In the genomic region with DNA sequence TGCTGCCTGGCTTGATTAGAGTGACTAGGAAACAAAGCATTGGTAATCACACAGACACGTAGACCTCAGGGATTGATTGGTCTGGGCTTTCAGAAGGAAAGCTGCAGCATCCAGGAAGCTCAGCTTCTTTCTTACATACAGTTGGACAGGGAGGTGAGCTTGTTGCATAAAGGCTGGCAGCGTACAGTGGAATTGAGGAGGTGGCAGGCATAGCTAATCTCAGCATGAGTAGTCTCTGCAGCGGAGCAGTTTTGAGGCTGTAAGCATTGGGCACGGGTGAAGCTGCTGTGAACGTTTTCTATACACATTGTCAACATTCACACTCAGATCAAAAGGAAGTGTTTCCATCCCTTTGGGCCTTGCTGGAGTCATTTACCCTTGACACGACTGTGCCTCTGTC, we compare ENCODE assay signal across 20 mouse cellular contexts.
DNase-seq lines count a peak whose midpoint lies in the region; TF ChIP-seq lines count a peak whose summit lies in the region.
"Had no signal": no experiment of that assay in that cellular context is flagged by ENCODE, and none has a peak within 500 bp of the region (broad histone marks: within the 10 kb centered on the region; RNA-seq: fewer than 3 reads in every experiment).

No protein-coding gene starts in this region.

- H3K27ac ChIP-seq in left cerebral cortex, adult 2 months = peak overlapping the region; percentile 70
- H3K27ac ChIP-seq in CH12.LX (ENCODE audit: insufficient read depth, low read depth) = peak overlapping the region; percentile 83
- H3K27ac ChIP-seq: forebrain, embryonic 12.5 days; heart, embryonic 10.5 days; kidney, postnatal 0 days; limb, embryonic 10.5 days; midbrain, embryonic 12.5 days; neural tube, embryonic 13.5 days had no signal

- dilution Hi-C loops in CH12.LX (cut with MboI; ENCODE audit: extremely low pct_ligation_motif_present, extremely low pct_unique_long_range_greater_than_20kb, low sequenced_read_pairs) = no loop called here

- 0 out of 2 replicates have a peak overlapping the region, but pooled peaks have one; percentile 5 for H3K4me3 ChIP-seq in left cerebral cortex, adult 2 months
- H3K4me3 ChIP-seq in CH12.LX (replicated peaks in 1 of 3; ENCODE audit: low read depth in 2 of 3, low read length in 2 of 3, poor library complexity in 1 of 3) = peak overlapping the region in 2 of 3 experiments; percentile 28 to 33
- H3K4me3 ChIP-seq: forebrain, embryonic 12.5 days; heart, embryonic 10.5 days; limb, embryonic 10.5 days; midbrain, embryonic 12.5 days; neural tube, embryonic 13.5 days had no signal

- in situ Hi-C loops in CH12.LX (cut with MboI; ENCODE audit: low pct_ligation_motif_present, low pct_unique_long_range_greater_than_20kb, low sequenced_read_pairs) = no loop called here

- no peak for TF ChIP-seq CTCF in left cerebral cortex, adult 2 months (IDR thresholded peaks at IDR 0.05)
- TF ChIP-seq CTCF in CH12.LX (conservative IDR thresholded peaks at IDR 0.05 in 1 of 2, IDR thresholded peaks at IDR 0.05 in 1 of 2; ENCODE audit: low read depth in 2 of 2, low read length in 2 of 2) = no peak

- peaks cover 41 to 95% of the 10 kb centered on the region in 2 experiments for H3K4me1 ChIP-seq in CH12.LX (ENCODE audit: control insufficient read depth in 1 of 2, insufficient read depth in 2 of 2)
- H3K4me1 ChIP-seq: limb, embryonic 10.5 days; midbrain, embryonic 12.5 days; neural tube, embryonic 13.5 days had no signal

- H3K9ac ChIP-seq in CH12.LX (ENCODE audit: insufficient read depth, low read depth) = peak overlapping the region; percentile 34; the same call in 1 of the 2 replicates
- H3K9ac ChIP-seq: forebrain, embryonic 12.5 days; liver, postnatal 0 days; midbrain, embryonic 12.5 days; neural tube, embryonic 13.5 days had no signal

- intact Hi-C loops in heart, postnatal 10 days (cut with DNase I) = no loop called here
- intact Hi-C loops in left cerebral cortex, adult 2 months (cut with DNase I) = loop anchor here (5.0 kb wide), 1 partner anchor 265 kb away; no protein-coding TSS in a partner anchor
- intact Hi-C loops in left cerebral cortex, postnatal 4 days (cut with DNase I) = no loop called here
- intact Hi-C loops in left cerebral cortex, postnatal 36 days (cut with DNase I) = no loop called here
- intact Hi-C loops in gastrocnemius, postnatal 14 days (cut with DNase I; ENCODE audit: low total_unique reads) = no loop called here

- TF ChIP-seq EP300 in CH12.LX (IDR thresholded peaks at IDR 0.05; ENCODE audit: low read length) = no peak

- no peaks in the 10 kb centered on the region for H3K27me3 ChIP-seq in CH12.LX (replicated peaks)
- H3K27me3 ChIP-seq: forebrain, embryonic 12.5 days; midbrain, embryonic 12.5 days; neural tube, embryonic 13.5 days had no signal

- TF ChIP-seq RAD21 in CH12.LX (IDR thresholded peaks at IDR 0.05; ENCODE audit: low read depth, low read length) = no peak

- peak; percentile 89 for DNase-seq in heart, adult 11 months
- no peak for DNase-seq in heart, postnatal 10 days
- peak; percentile 43 for DNase-seq in left cerebral cortex, adult 2 months (ENCODE audit: extremely low spot score in 1 of 2, low spot score in 2 of 2)
- no peak for DNase-seq in left cerebral cortex, postnatal 4 days
- peak; percentile 47 for DNase-seq in CH12.LX (ENCODE audit: extremely low read depth)
- peak; percentile 54 to 61 for DNase-seq in left cerebral cortex, postnatal 36 days (ENCODE audit: low spot score in 2 of 2)
- DNase-seq in gastrocnemius, postnatal 14 days = no peak
- DNase-seq: adrenal gland, postnatal 36 days; cerebellum, adult 2 months; kidney, adult 18-20 months; liver, postnatal 0 days; lung, postnatal 10 days; thymus, postnatal 36 days had no signal

- H3K4me2 ChIP-seq in CH12.LX (ENCODE audit: insufficient read depth, low read depth, poor library complexity, severe bottlenecking) = peak overlapping the region; percentile 65
- H3K4me2 ChIP-seq: forebrain, embryonic 12.5 days; midbrain, embryonic 12.5 days; neural tube, embryonic 13.5 days had no signal

- peaks cover 25% of the 10 kb centered on the region for H3K79me2 ChIP-seq in CH12.LX (replicated peaks; ENCODE audit: control insufficient read depth, extremely low read depth, insufficient read depth, poor library complexity, severe bottlenecking)

- no peak for TF ChIP-seq POLR2A in CH12.LX (IDR thresholded peaks at IDR 0.05; ENCODE audit: low read depth, low read length)

- H3K9me3 ChIP-seq in CH12.LX (replicated peaks; ENCODE audit: low read length) = no peaks in the 10 kb centered on the region
- H3K9me3 ChIP-seq: forebrain, embryonic 12.5 days; G1E; heart, embryonic 10.5 days; limb, embryonic 10.5 days; midbrain, embryonic 12.5 days; neural tube, embryonic 13.5 days had no signal

- peaks cover 12 to 38% of the 10 kb centered on the region in 2 experiments for H3K36me3 ChIP-seq in CH12.LX (replicated peaks in 1 of 2; ENCODE audit: control insufficient read depth in 1 of 2, insufficient read depth in 1 of 2, low read length in 1 of 2)
- H3K36me3 ChIP-seq: forebrain, embryonic 12.5 days; midbrain, embryonic 12.5 days; neural tube, embryonic 13.5 days had no signal

TF ChIP-seq in CH12.LX, 34 proteins besides CTCF, POLR2A, EP300 and RAD21:
- TF ChIP-seq USF2 (conservative IDR thresholded peaks at IDR 0.05; ENCODE audit: low read depth, low read length) = no peak
- TF ChIP-seq CHD1 (IDR thresholded peaks at IDR 0.05; ENCODE audit: low read depth, low read length) = 0 out of 2 replicates have a peak, but pooled peaks have one; percentile 16
- peak; percentile 23; the same call in 1 of the 2 replicates for TF ChIP-seq ETS1 (conservative IDR thresholded peaks at IDR 0.05; ENCODE audit: low read depth, low read length)
- no peak for TF ChIP-seq E2F4 (IDR thresholded peaks at IDR 0.05; ENCODE audit: insufficient replicate concordance, low read depth, low read length)
- peak; percentile 52 for TF ChIP-seq BHLHE40 (IDR thresholded peaks at IDR 0.05; ENCODE audit: low read depth, low read length)
- peak; percentile 73 for TF ChIP-seq ELF1 (IDR thresholded peaks at IDR 0.05; ENCODE audit: low read depth, low read length)
- no peak for TF ChIP-seq USF1 (IDR thresholded peaks at IDR 0.05; ENCODE audit: low read depth, low read length)
- no peak for TF ChIP-seq MXI1 (IDR thresholded peaks at IDR 0.05; ENCODE audit: low read depth, low read length)
- TF ChIP-seq HCFC1 (IDR thresholded peaks at IDR 0.05; ENCODE audit: low read depth, low read length) = peak; percentile 24; the same call in 1 of the 2 replicates

Comparison
In these comparisons a context has a peak if more than half of its experiments do, and no peak if none do; other contexts are left out.
1. DNase-seq: peak in heart, adult 11 months (single experiment), left cerebral cortex, adult 2 months (2 of 2), CH12.LX (single experiment) and left cerebral cortex, postnatal 36 days (2 of 2); none in heart, postnatal 10 days (0 of 2), left cerebral cortex, postnatal 4 days (single experiment) and gastrocnemius, postnatal 14 days (single experiment).